Mouse (Mus musculus) spleen, adult 2 months (tissue): ENCODE measurements at regions not wholly inside any gene's neighbourhood (a gene's known extent, or its start where the extent isn't known, plus 50 kb on each side); places are given as distances from the start of the nearest gene placed in this dataset.

Experiments
- CTCF ChIP-seq: fragments of 200-500 bp; IDR thresholded peaks from 2 replicates; pipeline ENCODE4 v1.5.1; 2011; ENCODE audit warnings: mild to moderate bottlenecking, inconsistent platforms; ENCODE audit not compliant: insufficient read depth, insufficient read length, insufficient replicate concordance; ENCODE audit errors: extremely low read depth
- POLR2A ChIP-seq: fragments of 200-500 bp; IDR thresholded peaks from 2 replicates; pipeline ENCODE4 v1.6.1; 2011; ENCODE audit warnings: low read depth, low read length, inconsistent platforms

DNA sequence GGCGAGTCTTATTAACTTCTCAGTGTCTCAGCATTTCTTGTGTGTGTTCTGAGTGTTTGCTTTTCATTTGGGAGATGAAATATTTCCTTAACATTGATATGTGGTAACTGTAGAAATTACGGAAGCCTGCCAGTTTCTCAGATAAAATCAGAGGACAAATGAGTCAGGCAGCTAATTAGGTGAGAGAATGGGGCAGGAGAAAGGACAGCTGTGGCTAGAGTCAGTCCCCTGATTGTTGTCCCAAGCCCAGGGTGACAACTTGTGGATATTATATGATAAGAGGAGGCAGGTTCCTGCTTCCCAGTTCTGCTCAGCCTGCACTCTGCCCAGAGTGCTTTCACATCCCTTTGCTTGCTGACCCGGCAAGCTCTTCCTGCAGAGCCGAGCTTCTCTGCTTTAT, 1008.7 kb downstream of the Adgrl2 start:
- no peak for TF ChIP-seq CTCF
- TF ChIP-seq POLR2A: no peak
